Mouse (Mus musculus): ENCODE measurements around the gene Ugt1a8. TPM values are rescaled to one million over a fixed set of nuclear protein-coding genes. Genes with fewer than 3 reads are reported as not detected.

Ugt1a8 gene
- polyA plus RNA-seq, 1 experiment: 0.20 TPM

DNA sequence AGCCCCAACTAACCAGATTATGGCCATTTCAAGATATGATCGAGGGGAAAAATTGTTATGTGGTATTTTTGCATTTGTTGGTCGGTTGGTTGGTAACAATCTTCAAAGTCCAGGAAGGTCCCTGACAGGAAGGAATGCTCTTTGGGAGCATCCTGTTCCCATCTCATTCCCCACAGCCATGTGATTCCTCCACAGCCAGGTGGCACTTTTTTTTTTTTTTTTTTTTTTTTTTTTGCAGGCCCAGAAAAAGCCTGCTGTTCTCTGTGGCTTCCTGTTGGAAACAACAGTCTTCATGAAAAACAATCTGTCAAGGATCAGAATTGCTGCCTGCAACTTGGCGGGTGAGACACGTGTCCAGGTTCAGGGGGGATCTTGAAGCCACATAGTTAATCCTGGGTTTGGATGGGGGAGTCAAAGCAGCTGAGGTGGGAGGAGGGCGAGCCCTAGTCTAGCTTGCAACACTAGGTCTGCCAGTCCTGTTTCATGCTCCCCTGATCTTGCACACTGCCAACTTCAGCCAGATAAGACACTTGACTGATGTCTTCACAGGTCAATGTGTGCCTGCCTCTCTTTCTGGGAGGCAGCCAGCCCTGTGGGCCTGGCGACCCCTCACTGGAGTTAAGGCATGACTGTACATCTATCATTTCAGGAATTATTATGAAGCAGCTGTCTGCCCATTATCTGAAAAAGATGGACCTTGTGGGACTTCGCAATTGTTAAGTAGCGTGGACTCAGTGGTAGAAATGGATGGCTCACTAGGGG, 171.4 kb downstream of the Ugt1a8 start:
- peak; percentile 62 for DNase-seq
- Histone ChIP-seq H3K36me3 (ENCODE audit: control insufficient read depth, insufficient read depth, low read length) (no peaks in the 10 kb centered on the region), H3K4me3 (ENCODE audit: insufficient read depth, low read depth, low read length) (no peak overlapping the region), H3K4me1 (ENCODE audit: control insufficient read depth, insufficient read depth, low read length) (no peaks in the 10 kb centered on the region; the same call in 1 of the 2 replicates), H3K27ac (ENCODE audit: insufficient read depth, low read depth, low read length) (no peak overlapping the region), H3K27me3 (replicated peaks; ENCODE audit: control insufficient read depth, insufficient read depth, low read length) (no peaks in the 10 kb centered on the region)
- 54% methylated on average over 8 of the region's 8 CpGs for WGBS
- TF ChIP-seq CTCF (conservative IDR thresholded peaks at IDR 0.05; ENCODE audit: insufficient read depth, insufficient read length, low read depth, low read length): no peak
- TF ChIP-seq POLR2A (IDR thresholded peaks at IDR 0.05; ENCODE audit: low read depth, low read length): no peak

GRCm38 (mm10) chr1:88259643-88260024, 172.0 kb downstream of the Ugt1a8 start:
- no peak for DNase-seq
- Histone ChIP-seq H3K27ac (ENCODE audit: insufficient read depth, low read depth, low read length) (no peak overlapping the region), H3K4me3 (ENCODE audit: insufficient read depth, low read depth, low read length) (no peak overlapping the region), H3K36me3 (ENCODE audit: control insufficient read depth, insufficient read depth, low read length) (no peaks in the 10 kb centered on the region), H3K4me1 (ENCODE audit: control insufficient read depth, insufficient read depth, low read length) (no peaks in the 10 kb centered on the region; the same call in 1 of the 2 replicates), H3K27me3 (replicated peaks; ENCODE audit: control insufficient read depth, insufficient read depth, low read length) (no peaks in the 10 kb centered on the region)
- TF ChIP-seq CTCF (conservative IDR thresholded peaks at IDR 0.05; ENCODE audit: insufficient read depth, insufficient read length, low read depth, low read length): no peak
- TF ChIP-seq POLR2A (IDR thresholded peaks at IDR 0.05; ENCODE audit: low read depth, low read length): no peak
- 71% methylated on average over 4 of the region's 4 CpGs for WGBS

- TF ChIP-seq POLR2A (IDR thresholded peaks at IDR 0.05; ENCODE audit: low read depth, low read length) (no peak), CTCF (conservative IDR thresholded peaks at IDR 0.05; ENCODE audit: insufficient read depth, insufficient read length, low read depth, low read length) (no peak)
- Histone ChIP-seq H3K27ac (ENCODE audit: insufficient read depth, low read depth, low read length) (no peak overlapping the region), H3K27me3 (replicated peaks; ENCODE audit: control insufficient read depth, insufficient read depth, low read length) (no peaks in the 10 kb centered on the region), H3K36me3 (ENCODE audit: control insufficient read depth, insufficient read depth, low read length) (no peaks in the 10 kb centered on the region), H3K4me3 (ENCODE audit: insufficient read depth, low read depth, low read length) (no peak overlapping the region), H3K4me1 (ENCODE audit: control insufficient read depth, insufficient read depth, low read length) (no peaks in the 10 kb centered on the region; the same call in 1 of the 2 replicates)
- peak; percentile 73 for DNase-seq
- 65% methylated on average over 6 of the region's 6 CpGs for whole genome bisulfite sequencing
These were observed 172.5 kb downstream of the Ugt1a8 start for GRCm38 (mm10) chr1:88260114-88260513.

DNA sequence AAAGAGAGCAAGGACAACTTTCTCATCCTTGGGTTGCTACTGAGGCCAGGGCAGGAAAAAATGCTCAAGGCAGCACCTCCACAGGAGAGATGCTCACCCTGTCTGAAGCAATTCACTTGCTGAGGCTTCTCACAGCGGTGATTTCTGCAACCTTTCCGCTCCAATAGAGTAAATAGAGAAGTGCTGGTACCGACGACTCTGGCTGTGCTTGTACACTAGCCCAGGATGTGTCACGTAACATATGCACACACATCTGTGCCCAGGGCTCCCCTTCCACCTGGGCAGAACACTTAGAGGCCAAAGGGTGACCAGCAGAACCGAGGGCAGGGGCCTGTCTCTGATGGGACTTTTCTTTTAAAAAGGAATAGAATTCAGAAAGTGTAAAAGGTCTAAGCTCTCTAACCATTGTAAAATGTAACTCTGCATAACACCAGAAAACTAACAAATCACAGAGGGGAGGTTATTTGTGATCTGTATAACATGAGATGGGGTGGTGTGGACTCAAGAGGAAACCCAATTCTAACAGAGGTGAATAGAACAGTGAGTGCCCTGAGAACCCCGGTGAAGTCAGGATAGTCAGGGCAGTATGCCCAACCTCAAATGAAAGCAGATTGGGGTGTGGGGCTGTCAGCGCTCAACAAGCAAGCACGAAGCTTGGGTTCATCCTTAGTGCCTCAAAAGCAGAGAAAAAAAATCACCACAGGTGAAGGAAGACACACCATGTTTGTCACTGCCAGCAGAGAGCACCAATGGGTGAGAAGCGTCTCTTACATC, 173.2 kb downstream of the Ugt1a8 start:
- Histone ChIP-seq H3K4me1 (ENCODE audit: control insufficient read depth, insufficient read depth, low read length) (no peaks in the 10 kb centered on the region; the same call in 1 of the 2 replicates), H3K27me3 (replicated peaks; ENCODE audit: control insufficient read depth, insufficient read depth, low read length) (no peaks in the 10 kb centered on the region), H3K36me3 (ENCODE audit: control insufficient read depth, insufficient read depth, low read length) (no peaks in the 10 kb centered on the region), H3K4me3 (ENCODE audit: insufficient read depth, low read depth, low read length) (no peak overlapping the region), H3K27ac (ENCODE audit: insufficient read depth, low read depth, low read length) (no peak overlapping the region)
- WGBS: 77% methylated on average over 10 of the region's 10 CpGs
- TF ChIP-seq POLR2A (IDR thresholded peaks at IDR 0.05; ENCODE audit: low read depth, low read length) (no peak), CTCF (conservative IDR thresholded peaks at IDR 0.05; ENCODE audit: insufficient read depth, insufficient read length, low read depth, low read length) (no peak)
- no peak for DNase-seq

- H3K4me1 ChIP-seq (ENCODE audit: control insufficient read depth, insufficient read depth, low read length): no peaks in the 10 kb centered on the region; the same call in 1 of the 2 replicates
- 84% methylated on average over 7 of the region's 7 CpGs for WGBS
- peaks cover 2% of the 10 kb centered on the region; the same call in 1 of the 2 replicates for H3K36me3 ChIP-seq (ENCODE audit: control insufficient read depth, insufficient read depth, low read length)
- no peak overlapping the region for H3K4me3 ChIP-seq (ENCODE audit: insufficient read depth, low read depth, low read length)
- no peak for DNase-seq
- no peak overlapping the region for H3K27ac ChIP-seq (ENCODE audit: insufficient read depth, low read depth, low read length)
- H3K27me3 ChIP-seq (replicated peaks; ENCODE audit: control insufficient read depth, insufficient read depth, low read length): no peaks in the 10 kb centered on the region
- TF ChIP-seq CTCF (conservative IDR thresholded peaks at IDR 0.05; ENCODE audit: insufficient read depth, insufficient read length, low read depth, low read length) (no peak), POLR2A (IDR thresholded peaks at IDR 0.05; ENCODE audit: low read depth, low read length) (no peak)
These were observed 174.1 kb downstream of the Ugt1a8 start for GRCm38 (mm10) chr1:88261706-88262105.

DNA sequence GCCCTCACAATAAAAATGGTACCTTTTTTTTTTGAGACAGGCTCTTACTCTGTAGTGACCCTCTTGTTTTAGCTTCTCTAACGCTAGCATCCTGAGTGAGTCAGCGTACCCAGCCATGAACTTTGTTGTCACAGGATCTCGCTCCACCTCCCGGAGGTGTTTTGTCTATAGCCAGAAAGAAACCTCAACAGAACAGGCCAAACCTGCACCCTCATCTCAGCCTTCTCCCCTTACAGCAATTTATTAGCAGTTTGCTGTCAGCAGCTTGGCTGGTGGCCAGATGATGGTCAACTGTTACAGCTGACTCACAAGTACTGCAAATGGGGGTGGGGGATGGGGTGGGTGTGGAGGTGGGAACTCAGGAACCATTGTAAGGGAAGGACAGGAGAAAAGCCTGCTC, 174.6 kb downstream of the Ugt1a8 start:
- 47% methylated on average over 4 of the region's 4 CpGs for WGBS
- TF ChIP-seq CTCF (conservative IDR thresholded peaks at IDR 0.05; ENCODE audit: insufficient read depth, insufficient read length, low read depth, low read length): no peak
- TF ChIP-seq POLR2A (IDR thresholded peaks at IDR 0.05; ENCODE audit: low read depth, low read length): no peak
- Histone ChIP-seq H3K36me3 (ENCODE audit: control insufficient read depth, insufficient read depth, low read length) (peaks cover 2% of the 10 kb centered on the region; the same call in 1 of the 2 replicates), H3K4me3 (ENCODE audit: insufficient read depth, low read depth, low read length) (no peak overlapping the region), H3K27ac (ENCODE audit: insufficient read depth, low read depth, low read length) (no peak overlapping the region), H3K4me1 (ENCODE audit: control insufficient read depth, insufficient read depth, low read length) (no peaks in the 10 kb centered on the region; the same call in 1 of the 2 replicates), H3K27me3 (replicated peaks; ENCODE audit: control insufficient read depth, insufficient read depth, low read length) (no peaks in the 10 kb centered on the region)
- peak; percentile 64 for DNase-seq

GRCm38 (mm10) chr1:88262961-88263360, 175.3 kb downstream of the Ugt1a8 start:
- Histone ChIP-seq H3K27me3 (replicated peaks; ENCODE audit: control insufficient read depth, insufficient read depth, low read length) (no peaks in the 10 kb centered on the region), H3K4me3 (ENCODE audit: insufficient read depth, low read depth, low read length) (no peak overlapping the region), H3K4me1 (ENCODE audit: control insufficient read depth, insufficient read depth, low read length) (no peaks in the 10 kb centered on the region; the same call in 1 of the 2 replicates), H3K27ac (ENCODE audit: insufficient read depth, low read depth, low read length) (no peak overlapping the region), H3K36me3 (ENCODE audit: control insufficient read depth, insufficient read depth, low read length) (peaks cover 4% of the 10 kb centered on the region; the same call in 1 of the 2 replicates)
- no peak for TF ChIP-seq POLR2A (IDR thresholded peaks at IDR 0.05; ENCODE audit: low read depth, low read length)
- no peak for TF ChIP-seq CTCF (conservative IDR thresholded peaks at IDR 0.05; ENCODE audit: insufficient read depth, insufficient read length, low read depth, low read length)
- WGBS: 70% methylated on average over 6 of the region's 6 CpGs
- DNase-seq: no peak
